Comparison of ENCODE assay signal across 11 mouse cellular contexts in genomic region chr9:96371075-96371474, GRCm38 (mm10).
"Had no signal": no experiment of that assay in that cellular context is flagged by ENCODE, and none has a peak within 500 bp of the region (broad histone marks: within the 10 kb centered on the region; RNA-seq: fewer than 3 reads in every experiment).

No protein-coding gene starts in this region.

- H3K36me3 ChIP-seq: liver, embryonic 13.5 days had no signal

- H3K27me3 ChIP-seq: liver, embryonic 13.5 days had no signal

- H3K9me3 ChIP-seq: liver, embryonic 13.5 days had no signal

- H3K4me3 ChIP-seq: left cerebral cortex, adult 2 months; liver, embryonic 13.5 days had no signal

- DNase-seq: kidney, adult 9 months; kidney, postnatal 36 days; layer of hippocampus, postnatal 36 days; liver, embryonic 13.5 days; lung, adult 2 months; lung, postnatal 4 days; midbrain, embryonic 14.5 days; thymus, postnatal 25 days had no signal

- H3K4me2 ChIP-seq: liver, embryonic 13.5 days; midbrain, embryonic 11.5 days had no signal

- ATAC-seq: intestine, postnatal 0 days had no signal

- H3K27ac ChIP-seq: left cerebral cortex, adult 2 months; liver, embryonic 13.5 days had no signal

- H3K9ac ChIP-seq: liver, embryonic 13.5 days had no signal
